Mouse (Mus musculus) midbrain, embryonic 16.5 days (tissue): ENCODE measurements around the gene Celf2. TPM values are rescaled to one million over a fixed set of nuclear protein-coding genes. Genes with fewer than 3 reads are reported as not detected.

Source experiments
- ATAC-seq: fragments of 200-750 bp; cut with Nextera tagmentation; 2 replicates; pipeline ENCODE4 v1.8.0; 2017; ENCODE audit warnings: moderate TSS enrichment
- H3K27ac ChIP-seq: fragments of 300-500 bp; sonication (generic); 2 replicates; pipeline ENCODE4 v1.5.1; 2014; ENCODE audit warnings: mild to moderate bottlenecking, low read length, mixed read lengths
- H3K27me3 ChIP-seq: fragments of 300-500 bp; sonication (generic); 2 replicates; pipeline ENCODE4 v1.6.1; 2014; ENCODE audit warnings: low read depth, low read length, mixed read lengths; ENCODE audit not compliant: control insufficient read depth, insufficient read depth
- H3K36me3 ChIP-seq: fragments of 300-500 bp; sonication (generic); 2 replicates; pipeline ENCODE4 v1.6.1; 2014; ENCODE audit warnings: mild to moderate bottlenecking, low read length, moderate library complexity, mixed read lengths; ENCODE audit not compliant: control insufficient read depth, insufficient read depth
- H3K4me1 ChIP-seq: fragments of 300-500 bp; sonication (generic); 2 replicates; pipeline ENCODE4 v1.6.1; 2014; ENCODE audit warnings: mild to moderate bottlenecking, low read length, mixed read lengths; ENCODE audit not compliant: control insufficient read depth, insufficient read depth
- H3K4me2 ChIP-seq: fragments of 300-500 bp; sonication (generic); 2 replicates; pipeline ENCODE4 v1.6.1; 2014; ENCODE audit warnings: mild to moderate bottlenecking, low read length, mixed read lengths
- H3K4me3 ChIP-seq: fragments of 300-500 bp; sonication (generic); 2 replicates; pipeline ENCODE4 v1.5.1; 2014; ENCODE audit warnings: low read depth, mild to moderate bottlenecking, low read length, moderate library complexity, mixed read lengths
- H3K9ac ChIP-seq: fragments of 300-500 bp; sonication (generic); 2 replicates; pipeline ENCODE4 v1.6.1; 2014; ENCODE audit warnings: low read depth, low read length, mixed read lengths
- H3K9me3 ChIP-seq: fragments of 300-500 bp; sonication (generic); replicated peaks from 2 replicates; pipeline ENCODE4 v1.6.1; 2014; ENCODE audit warnings: mild to moderate bottlenecking, low read length, mixed read lengths; ENCODE audit not compliant: control insufficient read depth, poor library complexity, severe bottlenecking
- WGBS: fragments of 180-500 bp; shearing (Covaris S2); extraction: QIAGEN DNeasy Blood & Tissue Kit; methylation state at CpG from one replicate; pipeline ENCODE4 v1.1.7; 2014; 5-methylcytosine and 5-hydroxymethylcytosine counted together
- polyA plus RNA-seq: library from polyadenylated mRNA; unstranded; fragments of >200 nt; fragmentation: Nextera tagmentation; extraction: Ambion mirVana; gene quantifications from 2 replicates; pipeline ENCODE4 v1.2.1, GENCODE M21; 2015

Gene Celf2
- polyA plus RNA-seq, 1 experiment from 2014 or later, result 160 TPM

DNA sequence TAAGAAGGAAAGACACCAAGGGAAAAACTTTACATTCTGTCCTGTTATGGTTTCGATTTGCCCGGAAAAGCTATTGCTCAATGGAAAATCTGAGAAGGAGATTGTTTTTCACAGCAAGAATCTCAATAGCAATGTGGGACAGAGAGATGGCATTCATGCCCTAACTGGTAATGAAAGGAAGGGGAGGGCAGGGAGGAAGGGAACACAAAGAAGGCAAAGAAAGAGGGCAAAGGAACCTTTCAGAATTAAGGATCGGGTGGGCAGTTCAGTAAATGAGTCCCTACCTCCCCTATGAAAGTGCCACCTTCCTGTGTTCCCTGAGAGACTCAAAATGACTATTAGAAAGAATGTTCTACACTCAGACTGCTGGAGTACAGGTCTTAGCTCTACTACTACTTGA is 197.6 kb downstream of the Celf2 start:
- Histone ChIP-seq H3K4me3 (no peak overlapping the region), H3K27ac (no peak overlapping the region), H3K36me3 (no peaks in the 10 kb centered on the region), H3K4me1 (peaks cover 22% of the 10 kb centered on the region), H3K4me2 (no peak overlapping the region), H3K9me3 (no peaks in the 10 kb centered on the region), H3K27me3 (no peaks in the 10 kb centered on the region), H3K9ac (no peak overlapping the region)
- no peak for ATAC-seq
- 41% methylated on average over 3 of the region's 3 CpGs for WGBS

DNA sequence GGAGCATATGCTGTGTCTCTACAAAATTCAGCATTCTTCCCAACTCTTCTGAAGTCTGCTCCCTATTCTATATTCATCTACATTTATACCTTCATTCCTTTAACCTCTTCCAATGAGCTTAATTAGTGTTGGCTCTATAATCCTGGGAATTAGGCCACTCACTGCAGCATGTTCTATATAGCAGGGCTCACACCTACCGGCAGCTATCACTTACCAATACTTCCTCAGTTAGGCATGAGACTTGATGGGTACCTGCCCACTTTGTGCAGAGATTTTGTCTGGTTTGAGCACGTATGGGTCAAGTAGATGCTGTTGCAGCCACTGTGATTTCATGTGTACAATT is 198.6 kb downstream of the Celf2 start:
- H3K9me3 ChIP-seq, result no peaks in the 10 kb centered on the region
- no peaks in the 10 kb centered on the region for H3K27me3 ChIP-seq
- peaks cover 22% of the 10 kb centered on the region for H3K4me1 ChIP-seq
- no peaks in the 10 kb centered on the region for H3K36me3 ChIP-seq
- ATAC-seq, result no peak
- no peak overlapping the region for H3K4me2 ChIP-seq
- 59% methylated on average over 2 of the region's 2 CpGs for WGBS
- no peak overlapping the region for H3K27ac ChIP-seq
- H3K4me3 ChIP-seq, result no peak overlapping the region
- no peak overlapping the region for H3K9ac ChIP-seq

DNA sequence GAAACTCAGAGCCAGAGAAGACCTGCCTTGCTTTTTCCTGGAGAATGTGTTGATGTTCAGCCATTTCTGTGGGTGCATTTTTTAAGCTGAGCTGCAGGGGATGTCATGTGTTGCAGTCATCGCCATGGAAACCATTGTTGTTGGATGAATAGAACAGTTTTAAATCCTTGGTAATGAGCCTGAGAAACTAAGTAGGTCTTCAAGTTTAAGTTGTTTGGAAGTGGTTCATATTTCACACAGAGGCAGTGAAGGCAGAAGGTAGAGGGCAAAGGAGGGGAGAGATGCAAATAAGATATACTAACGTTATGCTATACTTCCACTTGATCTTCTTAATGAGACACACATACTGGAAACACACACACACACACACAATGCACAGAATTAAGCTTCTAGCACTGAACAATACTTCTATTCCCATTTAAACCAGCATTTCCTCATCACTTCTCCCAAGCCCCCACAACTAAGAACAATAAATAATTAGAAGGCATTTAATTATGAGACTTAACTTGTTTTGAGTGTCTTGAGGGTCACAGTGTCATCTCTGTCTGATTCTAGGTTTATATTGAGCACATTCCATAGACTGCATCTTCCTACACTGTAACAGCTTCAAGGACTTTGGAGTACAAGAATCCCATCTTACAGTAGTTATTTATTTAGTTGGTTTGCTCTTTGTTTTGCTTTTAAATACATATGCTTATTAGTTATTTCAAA is 199.1 kb downstream of the Celf2 start:
- H3K9me3 ChIP-seq, result no peaks in the 10 kb centered on the region
- H3K4me1 ChIP-seq, result peaks cover 22% of the 10 kb centered on the region
- WGBS, result 10% methylated on average over 2 of the region's 2 CpGs
- no peaks in the 10 kb centered on the region for H3K27me3 ChIP-seq
- H3K27ac ChIP-seq, result peak overlapping the region; percentile 53; the same call in 1 of the 2 replicates
- H3K4me2 ChIP-seq, result no peak overlapping the region
- no peak overlapping the region for H3K9ac ChIP-seq
- no peak overlapping the region for H3K4me3 ChIP-seq
- H3K36me3 ChIP-seq, result no peaks in the 10 kb centered on the region
- peak; percentile 77 for ATAC-seq

DNA sequence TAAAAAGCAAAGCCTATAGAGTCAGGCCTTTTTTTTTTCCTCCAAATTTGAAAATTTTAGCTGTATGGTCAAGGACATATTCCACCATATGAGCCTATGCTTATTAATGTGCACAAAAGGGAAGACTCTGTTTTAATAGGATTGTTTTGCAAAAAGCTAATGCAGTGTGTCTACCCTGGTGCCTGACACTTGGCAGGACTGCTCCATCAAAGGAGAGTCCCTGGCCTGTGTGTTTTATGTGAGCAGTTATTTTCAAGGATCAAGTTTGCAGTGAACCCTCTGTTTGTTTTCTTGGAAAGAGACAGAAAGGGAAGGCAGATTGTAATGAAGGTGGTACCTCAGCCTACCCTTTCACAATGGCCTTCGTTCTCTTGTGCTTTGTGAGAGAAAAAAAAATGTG is 200.0 kb downstream of the Celf2 start:
- H3K9ac ChIP-seq, result no peak overlapping the region
- H3K4me2 ChIP-seq, result no peak overlapping the region
- no peaks in the 10 kb centered on the region for H3K36me3 ChIP-seq
- no peaks in the 10 kb centered on the region for H3K27me3 ChIP-seq
- H3K27ac ChIP-seq, result peak overlapping the region; percentile 71
- peak; percentile 65; the same call in 1 of the 2 replicates for ATAC-seq
- H3K4me3 ChIP-seq, result no peak overlapping the region
- 20% methylated on average over 1 of the region's 1 CpGs for WGBS
- peaks cover 22% of the 10 kb centered on the region for H3K4me1 ChIP-seq
- no peaks in the 10 kb centered on the region for H3K9me3 ChIP-seq

DNA sequence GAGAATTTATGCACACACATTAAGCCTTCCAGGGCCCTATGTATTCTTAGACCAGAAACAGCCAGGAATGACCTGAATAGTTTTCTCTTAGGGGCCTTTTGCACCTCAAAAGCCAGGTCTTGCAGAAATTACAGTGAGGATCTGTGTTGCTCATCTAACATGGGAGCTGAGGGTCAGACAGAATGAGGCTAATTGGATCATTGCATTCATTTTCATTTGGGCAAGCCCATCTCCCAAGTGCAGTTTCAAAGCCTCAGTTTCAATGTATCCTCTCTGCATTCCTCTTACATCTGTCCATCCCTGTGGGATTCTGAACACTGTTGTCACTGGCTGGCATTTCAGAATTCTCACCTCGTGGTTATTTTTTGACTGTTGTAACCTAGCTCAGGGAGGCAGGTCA is 200.6 kb downstream of the Celf2 start:
- 15% methylated on average over 1 of the region's 1 CpGs for WGBS
- H3K9ac ChIP-seq, result no peak overlapping the region
- no peaks in the 10 kb centered on the region for H3K36me3 ChIP-seq
- no peaks in the 10 kb centered on the region for H3K27me3 ChIP-seq
- peak; percentile 10; the same call in 1 of the 2 replicates for ATAC-seq
- H3K4me3 ChIP-seq, result no peak overlapping the region
- H3K9me3 ChIP-seq, result no peaks in the 10 kb centered on the region
- H3K4me1 ChIP-seq, result peaks cover 22% of the 10 kb centered on the region
- H3K27ac ChIP-seq, result peak overlapping the region; percentile 47; the same call in 1 of the 2 replicates
- H3K4me2 ChIP-seq, result no peak overlapping the region

DNA sequence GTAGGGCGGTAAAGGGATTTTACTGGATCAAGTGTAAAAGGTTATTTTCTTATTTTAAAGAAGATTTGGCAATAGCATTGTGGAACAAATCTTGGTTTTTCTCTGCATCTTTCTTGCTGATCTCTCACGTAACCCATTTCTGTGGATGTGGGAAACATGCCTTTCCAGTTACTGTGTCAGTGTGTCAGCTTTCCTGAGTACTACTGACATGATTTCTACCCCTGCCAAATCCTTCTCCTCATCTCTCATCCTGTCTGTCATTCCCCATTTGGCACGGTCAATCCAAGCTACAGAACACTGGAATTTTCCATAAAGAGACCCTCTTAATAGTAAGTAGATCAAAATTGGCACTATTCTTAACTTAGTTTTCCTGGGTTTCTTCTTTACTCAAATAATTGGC is 221.9 kb downstream of the Celf2 start:
- Histone ChIP-seq H3K4me2 (no peak overlapping the region), H3K27me3 (no peaks in the 10 kb centered on the region), H3K36me3 (no peaks in the 10 kb centered on the region), H3K9me3 (no peaks in the 10 kb centered on the region), H3K4me1 (no peaks in the 10 kb centered on the region), H3K27ac (no peak overlapping the region), H3K9ac (no peak overlapping the region), H3K4me3 (no peak overlapping the region)
- 75% methylated on average over 3 of the region's 3 CpGs for WGBS
- ATAC-seq, result no peak

- Histone ChIP-seq H3K36me3 (no peaks in the 10 kb centered on the region), H3K4me2 (no peak overlapping the region), H3K4me3 (no peak overlapping the region), H3K4me1 (no peaks in the 10 kb centered on the region), H3K9ac (no peak overlapping the region), H3K27me3 (no peaks in the 10 kb centered on the region), H3K9me3 (no peaks in the 10 kb centered on the region), H3K27ac (no peak overlapping the region)
- ATAC-seq, result no peak
- 63% methylated on average over 4 of the region's 4 CpGs for WGBS
Observed at GRCm38 (mm10) chr2:7273214-7273613, 236.1 kb downstream of the Celf2 start.

DNA sequence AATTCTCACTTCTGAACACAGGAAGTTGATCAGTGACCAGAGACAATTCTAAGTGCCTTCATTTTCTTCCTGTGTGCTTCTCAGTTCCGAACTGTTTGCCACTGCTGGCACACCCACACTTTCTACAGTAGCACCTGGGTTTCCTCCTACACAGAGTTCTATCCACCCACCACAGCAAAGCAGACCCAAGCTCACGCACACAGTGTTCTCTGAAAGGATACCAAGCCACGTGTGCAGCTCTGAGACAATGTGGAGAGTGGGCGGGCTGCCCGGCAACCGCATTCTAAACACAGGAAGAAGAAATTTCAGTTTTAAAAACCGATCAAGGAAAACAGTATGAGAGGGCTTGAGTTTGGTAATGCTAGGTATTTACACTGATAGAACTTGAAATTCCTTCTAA is 239.3 kb downstream of the Celf2 start:
- H3K9ac ChIP-seq, result no peak overlapping the region
- H3K36me3 ChIP-seq, result no peaks in the 10 kb centered on the region
- no peak overlapping the region for H3K4me3 ChIP-seq
- H3K27ac ChIP-seq, result no peak overlapping the region
- no peak for ATAC-seq
- no peaks in the 10 kb centered on the region for H3K4me1 ChIP-seq
- WGBS, result 79% methylated on average over 7 of the region's 7 CpGs
- no peaks in the 10 kb centered on the region for H3K9me3 ChIP-seq
- no peaks in the 10 kb centered on the region for H3K27me3 ChIP-seq
- H3K4me2 ChIP-seq, result no peak overlapping the region

- 85% methylated on average over 4 of the region's 4 CpGs for WGBS
- H3K27ac ChIP-seq, result no peak overlapping the region
Observed at GRCm38 (mm10) chr2:7267166-7267565, 242.2 kb downstream of the Celf2 start.

More at GRCm38 (mm10) chr2:7267166-7267565, 242.2 kb downstream of the Celf2 start:
- no peaks in the 10 kb centered on the region for H3K27me3 ChIP-seq
- no peak overlapping the region for H3K4me3 ChIP-seq
- no peak overlapping the region for H3K4me2 ChIP-seq
- no peak for ATAC-seq
- no peaks in the 10 kb centered on the region for H3K9me3 ChIP-seq
- H3K9ac ChIP-seq, result no peak overlapping the region
- no peaks in the 10 kb centered on the region for H3K4me1 ChIP-seq
- H3K36me3 ChIP-seq, result no peaks in the 10 kb centered on the region
